Mouse (Mus musculus) CH12.LX (cell line): ENCODE measurements around the gene Galr2. TPM values are rescaled to one million over a fixed set of nuclear protein-coding genes. Genes with fewer than 3 reads are reported as not detected.

Source experiments
- DNase-seq: peaks from one replicate; pipeline ENCODE4 v3.0.0-alpha.2; 2013; ENCODE audit errors: extremely low read depth
- H3K27ac ChIP-seq: 2 replicates; pipeline ENCODE4 v1.5.1; 2012; ENCODE audit warnings: low read depth, mild to moderate bottlenecking, control low read depth, moderate library complexity; ENCODE audit not compliant: insufficient read depth
- H3K27me3 ChIP-seq: replicated peaks from 2 replicates; pipeline ENCODE3; 2012; ENCODE audit warnings: inconsistent platforms
- H3K36me3 ChIP-seq, 2 experiments: replicated peaks in 1 of 2; 2 replicates each; pipeline versions ENCODE3 to v1.6.1; 2012; ENCODE audit warnings: inconsistent platforms in 1 of 2, low read length in 1 of 2, mild to moderate bottlenecking in 1 of 2, mixed read lengths in 1 of 2, moderate library complexity in 1 of 2; ENCODE audit not compliant: control insufficient read depth in 1 of 2, insufficient read depth in 1 of 2
- H3K4me1 ChIP-seq, 2 experiments: 2 replicates each; pipeline ENCODE4 v1.6.1; 2012; ENCODE audit warnings: inconsistent platforms in 1 of 2, moderate library complexity in 1 of 2; ENCODE audit not compliant: insufficient read depth in 2 of 2, control insufficient read depth in 1 of 2
- H3K4me2 ChIP-seq: 2 replicates; pipeline ENCODE4 v1.6.1; 2012; ENCODE audit warnings: low read depth, mild to moderate bottlenecking, control low read depth; ENCODE audit not compliant: poor library complexity, insufficient read depth, severe bottlenecking
- H3K4me3 ChIP-seq, 3 experiments: fragments of 150-350 bp in 1 of 3; sonication (generic) in 1 of 3; replicated peaks in 1 of 3; 2 replicates each; pipeline versions ENCODE3 to v1.5.1; 2011 to 2012; ENCODE audit warnings: low read depth in 2 of 3, low read length in 2 of 3, mild to moderate bottlenecking in 2 of 3, moderate library complexity in 2 of 3, control low read depth in 1 of 3, improper control_type of control experiment in 1 of 3, inconsistent platforms in 1 of 3, mixed read lengths in 1 of 3; ENCODE audit not compliant: poor library complexity in 1 of 3
- H3K79me2 ChIP-seq: replicated peaks from 2 replicates; pipeline ENCODE4 v1.6.1; 2012; ENCODE audit warnings: mild to moderate bottlenecking, moderate library complexity; ENCODE audit not compliant: control insufficient read depth, poor library complexity, insufficient read depth, severe bottlenecking; ENCODE audit errors: extremely low read depth
- H3K9ac ChIP-seq: 2 replicates; pipeline ENCODE4 v1.6.1; 2012; ENCODE audit warnings: low read depth, mild to moderate bottlenecking, control low read depth, moderate library complexity; ENCODE audit not compliant: insufficient read depth
- H3K9me3 ChIP-seq: replicated peaks from 2 replicates; pipeline ENCODE3; 2012; ENCODE audit warnings: low read length, inconsistent platforms, mixed read lengths
- BHLHE40 ChIP-seq: IDR thresholded peaks from 2 replicates; pipeline ENCODE4 v1.6.1; 2011; ENCODE audit warnings: mild to moderate bottlenecking, low read depth, low read length, improper control_type of control experiment
- CHD1 ChIP-seq: IDR thresholded peaks from 2 replicates; pipeline ENCODE4 v1.6.1; 2012; ENCODE audit warnings: low read depth, low read length, improper control_type of control experiment, inconsistent platforms
- CHD2 ChIP-seq: IDR thresholded peaks from 2 replicates; pipeline ENCODE4 v1.6.1; 2011; ENCODE audit warnings: low read length, improper control_type of control experiment
- CTCF ChIP-seq, 2 experiments: IDR thresholded peaks in 1 of 2; conservative IDR thresholded peaks in 1 of 2; 2 replicates each; pipeline ENCODE4 v1.5.1; 2011 to 2012; ENCODE audit warnings: low read depth in 2 of 2, low read length in 2 of 2, improper control_type of control experiment in 1 of 2, inconsistent platforms in 1 of 2, mild to moderate bottlenecking in 1 of 2, moderate library complexity in 1 of 2
- E2F4 ChIP-seq: IDR thresholded peaks from 2 replicates; pipeline ENCODE4 v1.6.1; 2011; ENCODE audit warnings: low read depth, low read length, improper control_type of control experiment; ENCODE audit not compliant: insufficient replicate concordance
- ELF1 ChIP-seq: IDR thresholded peaks from 2 replicates; pipeline ENCODE4 v1.6.1; 2014; ENCODE audit warnings: low read depth, mild to moderate bottlenecking, inconsistent platforms, low read length, improper control_type of control experiment
- EP300 ChIP-seq: IDR thresholded peaks from 2 replicates; pipeline ENCODE4 v1.6.1; 2011; ENCODE audit warnings: low read length, improper control_type of control experiment
- ETS1 ChIP-seq: conservative IDR thresholded peaks from 2 replicates; pipeline ENCODE4 v1.6.1; 2012; ENCODE audit warnings: low read depth, mild to moderate bottlenecking, inconsistent platforms, low read length, improper control_type of control experiment, moderate library complexity
- GABPA ChIP-seq: IDR thresholded peaks from 2 replicates; pipeline ENCODE4 v1.6.1; 2012; ENCODE audit warnings: low read depth, low read length, improper control_type of control experiment, inconsistent platforms; ENCODE audit not compliant: insufficient replicate concordance
- HCFC1 ChIP-seq: IDR thresholded peaks from 2 replicates; pipeline ENCODE4 v1.6.1; 2012; ENCODE audit warnings: low read depth, mild to moderate bottlenecking, inconsistent platforms, low read length, improper control_type of control experiment
- IRF4 ChIP-seq: IDR thresholded peaks from 2 replicates; pipeline ENCODE4 v1.6.1; 2014; ENCODE audit warnings: low read depth, mild to moderate bottlenecking, inconsistent platforms, low read length, improper control_type of control experiment
- JUN ChIP-seq: IDR thresholded peaks from 2 replicates; pipeline ENCODE4 v1.6.1; 2011; ENCODE audit warnings: low read depth, mild to moderate bottlenecking, low read length, improper control_type of control experiment, moderate library complexity; ENCODE audit not compliant: insufficient read depth
- JUND ChIP-seq: conservative IDR thresholded peaks from 2 replicates; pipeline ENCODE4 v1.6.1; 2011; ENCODE audit warnings: low read depth, low read length, improper control_type of control experiment
- KAT2A ChIP-seq: IDR thresholded peaks from 2 replicates; pipeline ENCODE4 v1.6.1; 2012; ENCODE audit warnings: low read length, improper control_type of control experiment, inconsistent platforms; ENCODE audit not compliant: insufficient replicate concordance
- MAFK ChIP-seq: IDR thresholded peaks from 2 replicates; pipeline ENCODE4 v1.6.1; 2011; ENCODE audit warnings: low read length, improper control_type of control experiment; ENCODE audit not compliant: insufficient replicate concordance
- MAX ChIP-seq: IDR thresholded peaks from 2 replicates; pipeline ENCODE4 v1.6.1; 2011; ENCODE audit warnings: low read length, improper control_type of control experiment
- MAZ ChIP-seq: IDR thresholded peaks from 2 replicates; pipeline ENCODE4 v1.6.1; 2012; ENCODE audit warnings: low read depth, mild to moderate bottlenecking, inconsistent platforms, low read length, improper control_type of control experiment, moderate library complexity
- MEF2A ChIP-seq: IDR thresholded peaks from 2 replicates; pipeline ENCODE4 v1.6.1; 2014; ENCODE audit warnings: low read depth, mild to moderate bottlenecking, inconsistent platforms, low read length, improper control_type of control experiment, borderline replicate concordance
- MXI1 ChIP-seq: IDR thresholded peaks from 2 replicates; pipeline ENCODE4 v1.6.1; 2011; ENCODE audit warnings: mild to moderate bottlenecking, low read depth, low read length, improper control_type of control experiment
- MYC ChIP-seq: IDR thresholded peaks from 2 replicates; pipeline ENCODE4 v1.6.1; 2011; ENCODE audit warnings: low read depth, mild to moderate bottlenecking, improper control_type of control experiment, low read length
- NELFE ChIP-seq: IDR thresholded peaks from 2 replicates; pipeline ENCODE4 v1.6.1; 2011; ENCODE audit warnings: low read depth, low read length, improper control_type of control experiment
- NRF1 ChIP-seq: IDR thresholded peaks from 2 replicates; pipeline ENCODE4 v1.6.1; 2014; ENCODE audit warnings: low read depth, mild to moderate bottlenecking, inconsistent platforms, low read length, improper control_type of control experiment, moderate library complexity
- PAX5 ChIP-seq: IDR thresholded peaks from 2 replicates; pipeline ENCODE4 v1.6.1; 2012; ENCODE audit warnings: low read length, inconsistent platforms, mixed read lengths
- POLR2A ChIP-seq: IDR thresholded peaks from 2 replicates; pipeline ENCODE4 v1.6.1; 2011; ENCODE audit warnings: low read depth, mild to moderate bottlenecking, improper control_type of control experiment, low read length
- POLR2AphosphoS2 ChIP-seq: IDR thresholded peaks from 2 replicates; pipeline ENCODE4 v1.6.1; 2011; ENCODE audit warnings: low read depth, low read length, improper control_type of control experiment
- RAD21 ChIP-seq: IDR thresholded peaks from 2 replicates; pipeline ENCODE4 v1.6.1; 2011; ENCODE audit warnings: low read depth, mild to moderate bottlenecking, low read length, improper control_type of control experiment, moderate library complexity
- RCOR1 ChIP-seq: conservative IDR thresholded peaks from 2 replicates; pipeline ENCODE4 v1.6.1; 2012; ENCODE audit warnings: low read depth, mild to moderate bottlenecking, inconsistent platforms, low read length, improper control_type of control experiment
- SIN3A ChIP-seq: IDR thresholded peaks from 2 replicates; pipeline ENCODE4 v1.6.1; 2012; ENCODE audit warnings: low read length, improper control_type of control experiment, inconsistent platforms
- SMC3 ChIP-seq: IDR thresholded peaks from 2 replicates; pipeline ENCODE4 v1.6.1; 2011; ENCODE audit warnings: low read depth, low read length, improper control_type of control experiment
- TBP ChIP-seq: conservative IDR thresholded peaks from 2 replicates; pipeline ENCODE4 v1.6.1; 2011; ENCODE audit warnings: low read depth, low read length, improper control_type of control experiment
- TCF12 ChIP-seq: IDR thresholded peaks from 2 replicates; pipeline ENCODE4 v1.6.1; 2014; ENCODE audit warnings: low read depth, mild to moderate bottlenecking, inconsistent platforms, low read length, improper control_type of control experiment
- UBTF ChIP-seq: IDR thresholded peaks from 2 replicates; pipeline ENCODE4 v1.6.1; 2012; ENCODE audit warnings: low read depth, mild to moderate bottlenecking, inconsistent platforms, low read length, improper control_type of control experiment, moderate library complexity
- USF1 ChIP-seq: IDR thresholded peaks from 2 replicates; pipeline ENCODE4 v1.6.1; 2014; ENCODE audit warnings: low read depth, mild to moderate bottlenecking, inconsistent platforms, low read length, improper control_type of control experiment
- USF2 ChIP-seq: conservative IDR thresholded peaks from 2 replicates; pipeline ENCODE4 v1.6.1; 2011; ENCODE audit warnings: low read depth, low read length, improper control_type of control experiment
- ZC3H11A ChIP-seq: IDR thresholded peaks from 2 replicates; pipeline ENCODE4 v1.6.1; 2012; ENCODE audit warnings: low read depth, mild to moderate bottlenecking, inconsistent platforms, low read length, improper control_type of control experiment
- ZKSCAN1 ChIP-seq: IDR thresholded peaks from 2 replicates; pipeline ENCODE4 v1.6.1; 2012; ENCODE audit warnings: low read depth, inconsistent platforms, low read length, improper control_type of control experiment, borderline replicate concordance
- ZMIZ1 ChIP-seq: IDR thresholded peaks from 2 replicates; pipeline ENCODE4 v1.6.1; 2012; ENCODE audit warnings: low read depth, mild to moderate bottlenecking, inconsistent platforms, low read length, improper control_type of control experiment
- ZNF384 ChIP-seq: IDR thresholded peaks from 2 replicates; pipeline ENCODE4 v1.6.1; 2012; ENCODE audit warnings: low read depth, low read length, improper control_type of control experiment, inconsistent platforms
- dilution Hi-C: fragments of 300-500 bp; cut with MboI; formaldehyde crosslinking; loops from 2 replicates; pipeline ENCODE4 v1.14.3; 2020; ENCODE audit warnings: low sequenced_read_pairs; ENCODE audit not compliant: extremely low pct_unique_long_range_greater_than_20kb, extremely low pct_ligation_motif_present
- in situ Hi-C: fragments of 300-500 bp; cut with MboI; formaldehyde crosslinking; loops from 3 replicates; pipeline ENCODE4 v1.14.3; 2019; ENCODE audit warnings: low sequenced_read_pairs, low pct_ligation_motif_present, low pct_unique_long_range_greater_than_20kb, mixed read lengths
- polyA plus RNA-seq: library from polyadenylated mRNA; unstranded; fragments of >175 nt; gene quantifications from 2 replicates; pipeline ENCODE4 v1.2.1, GENCODE M21; 2012; ENCODE audit warnings: low read depth; ENCODE audit not compliant: insufficient read length
- total RNA-seq, 2 experiments: library from RNA; depleted of rRNA; stranded (reverse); fragments of 300-350 nt in 1 of 2; fragments of >200 nt in 1 of 2; gene quantifications; 2 replicates each; pipeline ENCODE4 v1.2.3; 2012 to 2014

Galr2 gene
- total and polyA plus RNA-seq, 3 experiments, result 0.21 to 1.6 (median 0.85) TPM

GRCm38 (mm10) chr11:116306126-116306982 is 25.6 kb downstream of the Galr2 start:
- in situ Hi-C loops, result no loop called here
- H3K9me3 ChIP-seq, result no peaks in the 10 kb centered on the region
- peaks cover 15 to 34% of the 10 kb centered on the region in 2 experiments for H3K4me1 ChIP-seq
- peak overlapping the region; percentile 79 to 93 (median 87) for H3K4me3 ChIP-seq
- peaks cover 23 to 38% of the 10 kb centered on the region in 2 experiments for H3K36me3 ChIP-seq
- dilution Hi-C loops, result no loop called here
- no peak overlapping the region for H3K27ac ChIP-seq
- H3K9ac ChIP-seq, result peak overlapping the region; percentile 81
- H3K4me2 ChIP-seq, result peak overlapping the region; percentile 97
- TF ChIP-seq MAFK (no peak), HCFC1 (peak; percentile 100), ZNF384 (peak; percentile 34; the same call in 1 of the 2 replicates), JUN (no peak), POLR2AphosphoS2 (peak; percentile 48; the same call in 1 of the 2 replicates), MEF2A (peak; percentile 64; the same call in 1 of the 2 replicates), EP300 (no peak), RCOR1 (peak; percentile 91; the same call in 1 of the 2 replicates), KAT2A (peak; percentile 97), GABPA (peak; percentile 63; the same call in 1 of the 2 replicates), CHD2 (peak; percentile 81), ETS1 (no peak; the same call in 1 of the 2 replicates), CHD1 (no peak), USF2 (no peak), IRF4 (peak; percentile 67), SIN3A (peak; percentile 97), SMC3 (no peak), MXI1 (peak; percentile 58), E2F4 (no peak), JUND (no peak), NELFE (peak; percentile 71), TBP (0 out of 2 replicates have a peak, but pooled peaks have one; percentile 17), ZC3H11A (no peak), ZKSCAN1 (no peak), UBTF (no peak), PAX5 (no peak), ZMIZ1 (no peak), MYC (0 out of 2 replicates have a peak, but pooled peaks have one; percentile 12), USF1 (no peak), ELF1 (peak; percentile 98), MAZ (peak; percentile 62; the same call in 1 of the 2 replicates), CTCF (conservative IDR thresholded peaks at IDR 0.05 in 1 of 2, IDR thresholded peaks at IDR 0.05 in 1 of 2; ENCODE audit: low read depth in 2 of 2, low read length in 2 of 2) (no peak), RAD21 (no peak), TCF12 (peak; percentile 89), POLR2A (peak; percentile 90), BHLHE40 (peak; percentile 54; the same call in 1 of the 2 replicates), MAX (peak; percentile 65), NRF1 (peak; percentile 87)
- peaks cover 7% of the 10 kb centered on the region; the same call in 1 of the 2 replicates for H3K79me2 ChIP-seq
- DNase-seq, result peak; percentile 98
- no peaks in the 10 kb centered on the region for H3K27me3 ChIP-seq
